Mouse (Mus musculus): ENCODE measurements at regions not wholly inside any gene's neighbourhood (a gene's known extent, or its start where the extent isn't known, plus 50 kb on each side); places are given as distances from the start of the nearest gene placed in this dataset.

- H3K4me1 ChIP-seq (ENCODE audit: control insufficient read depth, insufficient read depth, low read length), result peaks cover 8% of the 10 kb centered on the region
- no peaks in the 10 kb centered on the region for H3K27me3 ChIP-seq (ENCODE audit: control insufficient read depth, insufficient read depth, low read length, poor library complexity, severe bottlenecking)
- no peaks in the 10 kb centered on the region for H3K9me3 ChIP-seq (replicated peaks; ENCODE audit: control insufficient read depth, insufficient read depth, low read length, poor library complexity, severe bottlenecking)
- H3K4me3 ChIP-seq (ENCODE audit: low read depth, low read length), result 0 out of 2 replicates have a peak overlapping the region, but pooled peaks have one; percentile 3
- no peaks in the 10 kb centered on the region for H3K36me3 ChIP-seq (ENCODE audit: control insufficient read depth, insufficient read depth, low read length, poor library complexity, severe bottlenecking)
- H3K27ac ChIP-seq (ENCODE audit: insufficient read depth, low read length), result no peak overlapping the region
- H3K9ac ChIP-seq (ENCODE audit: low read depth, poor library complexity, severe bottlenecking), result no peak overlapping the region
- no peak for TF ChIP-seq EP300 (IDR thresholded peaks at IDR 0.05; ENCODE audit: insufficient read depth, low read depth, low read length)
- no peak for TF ChIP-seq CTCF (IDR thresholded peaks at IDR 0.05; ENCODE audit: low read depth, low read length)
- no peak for TF ChIP-seq POLR2A (IDR thresholded peaks at IDR 0.05; ENCODE audit: insufficient read depth, low read length)
These were observed 101.2 kb downstream of the Rpl14 start for GRCm38 (mm10) chr9:120672452-120672851.

GRCm38 (mm10) chr9:120674855-120675254 lies 103.6 kb downstream of the Rpl14 start:
- Histone ChIP-seq H3K27me3 (ENCODE audit: control insufficient read depth, insufficient read depth, low read length, poor library complexity, severe bottlenecking) (no peaks in the 10 kb centered on the region), H3K36me3 (ENCODE audit: control insufficient read depth, insufficient read depth, low read length, poor library complexity, severe bottlenecking) (no peaks in the 10 kb centered on the region), H3K27ac (ENCODE audit: insufficient read depth, low read length) (peak overlapping the region; percentile 87), H3K9me3 (replicated peaks; ENCODE audit: control insufficient read depth, insufficient read depth, low read length, poor library complexity, severe bottlenecking) (no peaks in the 10 kb centered on the region), H3K4me1 (ENCODE audit: control insufficient read depth, insufficient read depth, low read length) (peaks cover 11% of the 10 kb centered on the region), H3K4me3 (ENCODE audit: low read depth, low read length) (peak overlapping the region; percentile 10), H3K9ac (ENCODE audit: low read depth, poor library complexity, severe bottlenecking) (peak overlapping the region; percentile 1)
- TF ChIP-seq EP300 (IDR thresholded peaks at IDR 0.05; ENCODE audit: insufficient read depth, low read depth, low read length) (no peak), POLR2A (IDR thresholded peaks at IDR 0.05; ENCODE audit: insufficient read depth, low read length) (no peak), CTCF (IDR thresholded peaks at IDR 0.05; ENCODE audit: low read depth, low read length) (no peak)

GRCm38 (mm10) chr9:120675371-120676150 lies 104.3 kb downstream of the Rpl14 start:
- peak overlapping the region; percentile 31 for H3K4me3 ChIP-seq (ENCODE audit: low read depth, low read length)

GRCm38 (mm10) chr9:120676301-120676700 lies 105.1 kb downstream of the Rpl14 start:
- H3K27me3 ChIP-seq (ENCODE audit: control insufficient read depth, insufficient read depth, low read length, poor library complexity, severe bottlenecking), result no peaks in the 10 kb centered on the region
- peaks cover 11% of the 10 kb centered on the region for H3K4me1 ChIP-seq (ENCODE audit: control insufficient read depth, insufficient read depth, low read length)
- no peak overlapping the region for H3K4me3 ChIP-seq (ENCODE audit: low read depth, low read length)
- H3K9me3 ChIP-seq (replicated peaks; ENCODE audit: control insufficient read depth, insufficient read depth, low read length, poor library complexity, severe bottlenecking), result no peaks in the 10 kb centered on the region
- TF ChIP-seq POLR2A (IDR thresholded peaks at IDR 0.05; ENCODE audit: insufficient read depth, low read length) (no peak), EP300 (IDR thresholded peaks at IDR 0.05; ENCODE audit: insufficient read depth, low read depth, low read length) (no peak), CTCF (IDR thresholded peaks at IDR 0.05; ENCODE audit: low read depth, low read length) (no peak)
- no peaks in the 10 kb centered on the region for H3K36me3 ChIP-seq (ENCODE audit: control insufficient read depth, insufficient read depth, low read length, poor library complexity, severe bottlenecking)
- H3K27ac ChIP-seq (ENCODE audit: insufficient read depth, low read length), result peak overlapping the region; percentile 29; the same call in 1 of the 2 replicates
- peak overlapping the region; percentile 1 for H3K9ac ChIP-seq (ENCODE audit: low read depth, poor library complexity, severe bottlenecking)

More at GRCm38 (mm10) chr9:120675371-120676150, 104.3 kb downstream of the Rpl14 start:
- 0 out of 2 replicates have a peak, but pooled peaks have one; percentile 19 for TF ChIP-seq EP300 (IDR thresholded peaks at IDR 0.05; ENCODE audit: insufficient read depth, low read depth, low read length)
- no peak for TF ChIP-seq POLR2A (IDR thresholded peaks at IDR 0.05; ENCODE audit: insufficient read depth, low read length)
- no peak for TF ChIP-seq CTCF (IDR thresholded peaks at IDR 0.05; ENCODE audit: low read depth, low read length)
- H3K9ac ChIP-seq (ENCODE audit: low read depth, poor library complexity, severe bottlenecking), result peak overlapping the region; percentile 1
- no peaks in the 10 kb centered on the region for H3K27me3 ChIP-seq (ENCODE audit: control insufficient read depth, insufficient read depth, low read length, poor library complexity, severe bottlenecking)
- H3K27ac ChIP-seq (ENCODE audit: insufficient read depth, low read length), result peak overlapping the region; percentile 34; the same call in 1 of the 2 replicates
- H3K9me3 ChIP-seq (replicated peaks; ENCODE audit: control insufficient read depth, insufficient read depth, low read length, poor library complexity, severe bottlenecking), result no peaks in the 10 kb centered on the region
- H3K36me3 ChIP-seq (ENCODE audit: control insufficient read depth, insufficient read depth, low read length, poor library complexity, severe bottlenecking), result no peaks in the 10 kb centered on the region
- peaks cover 11% of the 10 kb centered on the region for H3K4me1 ChIP-seq (ENCODE audit: control insufficient read depth, insufficient read depth, low read length)

GRCm38 (mm10) chr9:120676771-120677170 lies 105.5 kb downstream of the Rpl14 start:
- TF ChIP-seq EP300 (IDR thresholded peaks at IDR 0.05; ENCODE audit: insufficient read depth, low read depth, low read length), result peak; percentile 89
- TF ChIP-seq CTCF (IDR thresholded peaks at IDR 0.05; ENCODE audit: low read depth, low read length), result no peak
- TF ChIP-seq POLR2A (IDR thresholded peaks at IDR 0.05; ENCODE audit: insufficient read depth, low read length), result no peak
- H3K9me3 ChIP-seq (replicated peaks; ENCODE audit: control insufficient read depth, insufficient read depth, low read length, poor library complexity, severe bottlenecking), result no peaks in the 10 kb centered on the region
- no peaks in the 10 kb centered on the region for H3K27me3 ChIP-seq (ENCODE audit: control insufficient read depth, insufficient read depth, low read length, poor library complexity, severe bottlenecking)
- H3K4me3 ChIP-seq (ENCODE audit: low read depth, low read length), result no peak overlapping the region
- no peaks in the 10 kb centered on the region for H3K36me3 ChIP-seq (ENCODE audit: control insufficient read depth, insufficient read depth, low read length, poor library complexity, severe bottlenecking)
- peak overlapping the region; percentile 29; the same call in 1 of the 2 replicates for H3K27ac ChIP-seq (ENCODE audit: insufficient read depth, low read length)
- peaks cover 13% of the 10 kb centered on the region for H3K4me1 ChIP-seq (ENCODE audit: control insufficient read depth, insufficient read depth, low read length)
- peak overlapping the region; percentile 1 for H3K9ac ChIP-seq (ENCODE audit: low read depth, poor library complexity, severe bottlenecking)

GRCm38 (mm10) chr9:120677216-120677615 lies 106.0 kb downstream of the Rpl14 start:
- TF ChIP-seq EP300 (IDR thresholded peaks at IDR 0.05; ENCODE audit: insufficient read depth, low read depth, low read length) (no peak), CTCF (IDR thresholded peaks at IDR 0.05; ENCODE audit: low read depth, low read length) (no peak), POLR2A (IDR thresholded peaks at IDR 0.05; ENCODE audit: insufficient read depth, low read length) (no peak)
- Histone ChIP-seq H3K36me3 (ENCODE audit: control insufficient read depth, insufficient read depth, low read length, poor library complexity, severe bottlenecking) (no peaks in the 10 kb centered on the region), H3K9me3 (replicated peaks; ENCODE audit: control insufficient read depth, insufficient read depth, low read length, poor library complexity, severe bottlenecking) (no peaks in the 10 kb centered on the region), H3K27me3 (ENCODE audit: control insufficient read depth, insufficient read depth, low read length, poor library complexity, severe bottlenecking) (no peaks in the 10 kb centered on the region), H3K4me1 (ENCODE audit: control insufficient read depth, insufficient read depth, low read length) (peaks cover 12% of the 10 kb centered on the region), H3K9ac (ENCODE audit: low read depth, poor library complexity, severe bottlenecking) (no peak overlapping the region), H3K27ac (ENCODE audit: insufficient read depth, low read length) (no peak overlapping the region; the same call in 1 of the 2 replicates), H3K4me3 (ENCODE audit: low read depth, low read length) (no peak overlapping the region)

Measured in ES-Bruce4 (cell line).